Mouse (Mus musculus) MEL (cell line): ENCODE results near the gene H2al2a.

Experiments used
- CTCF ChIP-seq, 3 experiments: IDR thresholded peaks in 2 of 3; conservative IDR thresholded peaks in 1 of 3; 2 replicates each; pipeline ENCODE4 v1.5.1; 2011 to 2012; ENCODE audit warnings: low read length in 3 of 3, low read depth in 2 of 3, mild to moderate bottlenecking in 2 of 3, improper control_type of control experiment in 1 of 3, inconsistent platforms in 1 of 3, mixed read lengths in 1 of 3, moderate library complexity in 1 of 3; ENCODE audit not compliant: control insufficient read depth in 1 of 3, insufficient read depth in 1 of 3, poor library complexity in 1 of 3, severe bottlenecking in 1 of 3
- E2F4 ChIP-seq: IDR thresholded peaks from 2 replicates; pipeline ENCODE4 v1.6.1; 2011; ENCODE audit warnings: low read depth, low read length, improper control_type of control experiment, borderline replicate concordance
- MAX ChIP-seq: IDR thresholded peaks from 2 replicates; pipeline ENCODE4 v1.6.1; 2011; ENCODE audit warnings: low read length, improper control_type of control experiment
- UBTF ChIP-seq: IDR thresholded peaks from 2 replicates; pipeline ENCODE4 v1.6.1; 2012; ENCODE audit warnings: low read depth, mild to moderate bottlenecking, inconsistent platforms, low read length, improper control_type of control experiment, moderate library complexity, borderline replicate concordance; ENCODE audit not compliant: insufficient read depth

GRCm38 (mm10) chr2:18038141-18038752 lies 41.5 kb upstream of the H2al2a start:
- no peak for TF ChIP-seq CTCF (IDR thresholded peaks at IDR 0.05 in 2 of 3, conservative IDR thresholded peaks at IDR 0.05 in 1 of 3; ENCODE audit: control insufficient read depth in 1 of 3, insufficient read depth in 1 of 3, low read depth in 2 of 3, low read length in 3 of 3, poor library complexity in 1 of 3, severe bottlenecking in 1 of 3)
- no peak for TF ChIP-seq MAX
- no peak for TF ChIP-seq E2F4
- no peak for TF ChIP-seq UBTF
